ENCODE assay signal across 10 mouse cellular contexts in genomic region chr10:41931962-41932361, GRCm38 (mm10).
DNase-seq lines count a peak whose midpoint lies in the region; ATAC-seq lines count a peak whose summit lies in the region.
"Had no signal": no experiment of that assay in that cellular context is flagged by ENCODE, and none has a peak within 500 bp of the region (broad histone marks: within the 10 kb centered on the region; RNA-seq: fewer than 3 reads in every experiment).

No protein-coding gene starts in this region.

- no peaks in the 10 kb centered on the region for H3K36me3 ChIP-seq in kidney, embryonic 16.5 days (ENCODE audit: insufficient read depth, low read length)
- no peaks in the 10 kb centered on the region for H3K36me3 ChIP-seq in forebrain, embryonic 16.5 days (ENCODE audit: control insufficient read depth, insufficient read depth)

- H3K9me3 ChIP-seq in kidney, embryonic 16.5 days (ENCODE audit: low read length) = no peaks in the 10 kb centered on the region
- no peaks in the 10 kb centered on the region for H3K9me3 ChIP-seq in forebrain, embryonic 16.5 days (ENCODE audit: control insufficient read depth, low read length)
- H3K9me3 ChIP-seq: megakaryocyte, embryonic 14.5 days had no signal

- ATAC-seq in kidney, embryonic 16.5 days (ENCODE audit: low FRiP score, low TSS enrichment) = no peak
- ATAC-seq in forebrain, embryonic 16.5 days = peak; percentile 58
- ATAC-seq in granulocyte monocyte progenitor cell, adult 5-6 weeks (replicated peaks; ENCODE audit: poor library complexity, severe bottlenecking) = no peak

- no peak for DNase-seq in kidney, adult 9 months
- DNase-seq in layer of hippocampus, postnatal 25 days (ENCODE audit: extremely low spot score in 1 of 2, low spot score in 1 of 2) = peak; percentile 55 to 58
- peak; percentile 58 for DNase-seq in right cerebral cortex, postnatal 14 days
- DNase-seq in adipocyte (ENCODE audit: low spot score) (no peak), liver (no peak)
- DNase-seq: spleen, adult 18-20 months had no signal

- no peak overlapping the region for H3K4me2 ChIP-seq in kidney, embryonic 16.5 days (replicated peaks; ENCODE audit: low read depth, low read length)
- H3K4me2 ChIP-seq in forebrain, embryonic 16.5 days (ENCODE audit: low read length) = no peak overlapping the region

- WGBS in kidney, embryonic 16.5 days = 72% methylated on average over 12 of the region's 12 CpGs
- WGBS in forebrain, embryonic 16.5 days = 37% methylated on average over 12 of the region's 12 CpGs

- H3K27me3 ChIP-seq in kidney, embryonic 16.5 days (ENCODE audit: insufficient read depth, low read length) = no peaks in the 10 kb centered on the region
- no peaks in the 10 kb centered on the region; the same call in 1 of the 2 replicates for H3K27me3 ChIP-seq in forebrain, embryonic 16.5 days (replicated peaks; ENCODE audit: control insufficient read depth, insufficient read depth, low read length)

- H3K27ac ChIP-seq in kidney, embryonic 16.5 days (ENCODE audit: low read length) = peak overlapping the region; percentile 27; the same call in 1 of the 2 replicates
- peak overlapping the region; percentile 81 for H3K27ac ChIP-seq in forebrain, embryonic 16.5 days (ENCODE audit: low read length)

- no peak overlapping the region for H3K9ac ChIP-seq in kidney, embryonic 16.5 days (replicated peaks; ENCODE audit: low read length)
- H3K9ac ChIP-seq in forebrain, embryonic 16.5 days (replicated peaks; ENCODE audit: low read depth, low read length) = no peak overlapping the region

- no peak overlapping the region for H3K4me3 ChIP-seq in kidney, embryonic 16.5 days (ENCODE audit: low read length)
- H3K4me3 ChIP-seq in forebrain, embryonic 16.5 days (replicated peaks; ENCODE audit: low read length) = no peak overlapping the region
- H3K4me3 ChIP-seq: megakaryocyte, embryonic 14.5 days had no signal

- H3K4me1 ChIP-seq in kidney, embryonic 16.5 days (ENCODE audit: insufficient read depth, low read length) = peaks cover 32% of the 10 kb centered on the region
- H3K4me1 ChIP-seq in forebrain, embryonic 16.5 days (replicated peaks; ENCODE audit: control insufficient read depth, insufficient read depth, low read length) = peaks cover 48% of the 10 kb centered on the region

Comparison
In these comparisons a context has a peak if more than half of its experiments do, and no peak if none do; other contexts are left out.
1. DNase-seq: peak in layer of hippocampus, postnatal 25 days (2 of 2) and right cerebral cortex, postnatal 14 days (single experiment); none in kidney, adult 9 months (single experiment), adipocyte (single experiment) and liver (single experiment).